Mouse (Mus musculus) induced T-regulatory cell, adult 2 months (primary cell): ENCODE measurements around the gene Zfp692.
"Not testable (repeated sequence)": the region's sequence is repeated elsewhere in the genome, so short reads cannot be mapped to it uniquely, and the experiment has no call there.

ENCODE experiments used
- DNase-seq: peaks from one replicate; pipeline ENCODE4 v3.0.0-alpha.2; 2012; ENCODE audit warnings: low read depth

Zfp692 gene

DNA sequence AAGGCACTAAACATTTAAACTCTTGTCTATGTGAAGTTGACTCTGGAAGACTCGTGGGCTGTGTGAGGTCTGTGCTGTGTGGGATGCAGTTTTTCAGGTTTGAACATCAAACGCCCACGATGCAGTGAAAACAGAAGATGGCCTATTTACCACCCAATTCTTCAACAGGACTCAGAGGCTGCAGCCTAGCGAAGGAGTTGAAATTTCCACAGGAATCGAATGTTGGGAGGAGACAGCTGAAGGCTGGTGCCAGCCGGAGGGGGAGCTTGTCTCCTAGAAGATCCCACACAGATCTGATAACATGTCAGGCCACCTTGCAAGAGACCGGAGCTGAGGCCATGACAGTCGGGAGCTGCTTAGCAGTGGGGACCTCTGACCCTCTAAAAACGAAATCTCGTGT is 47.6 kb downstream of the Zfp692 start:
- DNase-seq: no peak

DNA sequence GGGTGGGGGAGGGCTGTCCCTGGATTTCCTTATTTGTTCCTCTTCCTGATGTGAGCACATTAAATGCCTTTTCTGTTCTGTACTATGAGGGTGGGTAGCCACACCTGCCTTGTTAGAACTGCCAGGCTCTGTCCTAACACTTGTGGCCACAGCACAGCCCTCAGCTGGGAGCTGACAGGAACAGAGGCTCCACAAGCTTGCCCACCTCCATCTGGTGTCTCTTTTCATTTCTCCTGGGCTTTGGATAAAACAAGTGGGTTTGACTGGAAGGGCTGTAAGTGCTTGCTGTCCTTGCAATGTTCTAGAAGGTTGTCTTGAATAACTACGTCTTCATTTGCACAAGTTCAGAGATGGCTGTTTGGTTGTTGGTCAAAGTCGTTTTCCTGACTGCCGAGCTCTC is 48.1 kb downstream of the Zfp692 start:
- no peak for DNase-seq

DNA sequence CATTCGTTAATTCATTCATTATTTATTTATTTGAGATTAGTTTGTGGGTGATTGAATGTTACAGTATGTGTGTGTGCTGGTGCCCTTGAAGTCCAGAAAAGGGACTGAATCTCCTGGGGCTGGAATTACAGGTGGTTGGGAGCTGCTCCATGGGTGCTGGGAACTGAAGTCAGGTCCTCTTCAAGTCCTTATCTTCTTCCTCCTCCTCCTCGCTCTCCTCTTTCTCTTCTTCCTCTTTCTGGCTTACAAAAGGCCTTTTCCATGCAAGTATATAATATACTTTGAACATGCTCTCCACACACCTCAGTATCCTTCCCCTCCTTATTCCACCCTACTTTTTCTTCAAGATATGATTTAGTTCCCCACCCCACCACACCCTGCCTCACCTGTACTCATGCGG is 50.2 kb downstream of the Zfp692 start:
- DNase-seq: no peak

- no peak for DNase-seq
Measured at GRCm38 (mm10) chr11:58357844-58358534, 51.1 kb downstream of the Zfp692 start.

DNA sequence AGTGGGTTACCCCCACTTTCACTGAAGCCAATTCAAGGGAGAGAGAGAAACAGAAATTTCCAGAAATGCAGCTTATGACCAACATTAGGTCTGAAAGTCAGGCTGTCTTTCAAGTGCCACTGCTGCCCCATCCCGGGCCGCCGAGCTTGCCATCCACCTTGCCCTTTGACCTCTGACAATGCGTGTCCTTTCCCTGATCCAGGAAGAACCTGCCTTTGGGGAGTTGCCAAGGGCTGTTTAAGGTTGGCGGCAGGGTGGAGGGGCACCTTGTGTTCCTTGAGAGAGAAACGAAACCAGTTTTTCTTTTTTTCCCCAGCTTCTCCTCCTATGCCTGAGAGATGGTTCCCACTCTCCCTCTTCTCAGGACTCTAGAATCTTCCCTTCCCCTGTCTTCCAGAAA is 55.7 kb downstream of the Zfp692 start:
- DNase-seq: not testable (repeated sequence)
